Mouse (Mus musculus): ENCODE measurements around the gene Defa37.
"Not testable (repeated sequence)": the region's sequence is repeated elsewhere in the genome, so short reads cannot be mapped to it uniquely, and the experiment has no call there.

- TF ChIP-seq MYOD1 (IDR thresholded peaks at IDR 0.05; ENCODE audit: control insufficient read depth, insufficient read length, low read depth); CTCF (IDR thresholded peaks at IDR 0.05; ENCODE audit: control insufficient read depth, insufficient read depth, insufficient read length); MYOG (IDR thresholded peaks at IDR 0.05; ENCODE audit: control insufficient read depth, extremely low read depth, insufficient read length); USF1 (IDR thresholded peaks at IDR 0.05; ENCODE audit: low read depth); MAX (IDR thresholded peaks at IDR 0.05); FOSL1 (IDR thresholded peaks at IDR 0.05; ENCODE audit: insufficient read depth, low read length, poor library complexity, severe bottlenecking): not testable (repeated sequence)
Observed at GRCm38 (mm10) chr8:21594408-21594807, 29.2 kb downstream of the Defa37 start, which contains the start of gene Gm7861.

Measured in C2C12 (cell line).